Mouse (Mus musculus) erythroblast, embryonic 14.5 days (primary cell): ENCODE measurements around the gene Zcchc9.

Experiments used
- GATA1 ChIP-seq: IDR thresholded peaks from 2 replicates; pipeline ENCODE4 v1.6.1; 2012; ENCODE audit warnings: low read length, inconsistent platforms, mixed read lengths
- TAL1 ChIP-seq: IDR thresholded peaks from 3 replicates; pipeline ENCODE4 v1.6.1; 2012; ENCODE audit warnings: low read length, inconsistent platforms, mixed read lengths

GRCm38 (mm10) chr13:91794926-91795436, 12.5 kb downstream of the Zcchc9 start:
- TF ChIP-seq TAL1 (no peak), GATA1 (no peak)
